Mouse (Mus musculus) kidney, adult 18-20 months (tissue): ENCODE results near the gene Zfpl1.
A peak's percentile ranks its signal among the peaks of the same experiment; 100 is the strongest.

Source experiments
- DNase-seq: peaks from one replicate; pipeline ENCODE4 v3.0.0; 2021

The Zfpl1 gene

GRCm38 (mm10) chr19:6097847-6098246 lies 13.1 kb upstream of the Zfpl1 start:
- no peak for DNase-seq

GRCm38 (mm10) chr19:6094119-6094518 lies 9.4 kb upstream of the Zfpl1 start, which contains the start of gene AC131692.1:
Gene AC131692.1, plus strand, starts transcription at chr19:6094419.
- DNase-seq = no peak

- no peak for DNase-seq
Measured at GRCm38 (mm10) chr19:6088841-6089240, 4.1 kb upstream of the Zfpl1 start.

- peak; percentile 52 for DNase-seq
Measured at GRCm38 (mm10) chr19:6085417-6085879, 692 bp upstream of the Zfpl1 start.

GRCm38 (mm10) chr19:6082156-6082555 lies 2.6 kb downstream of the Zfpl1 start, which contains the start of gene Gm28374:
Gene Gm28374, minus strand, starts transcription at chr19:6082256.
- no peak for DNase-seq

- DNase-seq = no peak
Measured at GRCm38 (mm10) chr19:6079983-6080480, 4.7 kb downstream of the Zfpl1 start, which contains the start of gene Tmem262. Gene Tmem262, plus strand, starts transcription at chr19:6080033.

- peak; percentile 91 for DNase-seq
Measured at GRCm38 (mm10) chr19:6076564-6077393, 8.0 kb downstream of the Zfpl1 start, which contains the start of gene Vps51. Gene Vps51, minus strand, starts transcription at chr19:6077231.

GRCm38 (mm10) chr19:6073889-6074288 lies 10.9 kb downstream of the Zfpl1 start:
- no peak for DNase-seq

GRCm38 (mm10) chr19:6071261-6071660 lies 13.5 kb downstream of the Zfpl1 start:
- no peak for DNase-seq

- DNase-seq = no peak
Measured at GRCm38 (mm10) chr19:6070571-6071250, 14.0 kb downstream of the Zfpl1 start.

- no peak for DNase-seq
Measured at GRCm38 (mm10) chr19:6069851-6070250, 14.9 kb downstream of the Zfpl1 start.

GRCm38 (mm10) chr19:6068951-6069350 lies 15.8 kb downstream of the Zfpl1 start:
- no peak for DNase-seq

GRCm38 (mm10) chr19:6067724-6068415 lies 16.9 kb downstream of the Zfpl1 start, which contains the start of gene Tm7sf2:
Gene Tm7sf2, minus strand, starts transcription at chr19:6068373.
- DNase-seq = peak; percentile 90

GRCm38 (mm10) chr19:6067011-6067723 lies 17.6 kb downstream of the Zfpl1 start:
- DNase-seq = peak; percentile 81

GRCm38 (mm10) chr19:6066571-6066970 lies 18.2 kb downstream of the Zfpl1 start:
- DNase-seq = no peak

GRCm38 (mm10) chr19:6063081-6063480 lies 21.7 kb downstream of the Zfpl1 start:
- DNase-seq = no peak

- DNase-seq = no peak
Measured at GRCm38 (mm10) chr19:6062418-6062817, 22.3 kb downstream of the Zfpl1 start.

- peak; percentile 42 for DNase-seq
Measured at GRCm38 (mm10) chr19:6061641-6062302, 23.0 kb downstream of the Zfpl1 start.

- peak; percentile 96 for DNase-seq
Measured at GRCm38 (mm10) chr19:6061021-6061533, 23.7 kb downstream of the Zfpl1 start, which contains the start of gene Znhit2. Gene Znhit2, plus strand, starts transcription at chr19:6061192.

- DNase-seq = no peak
Measured at GRCm38 (mm10) chr19:6058966-6059365, 25.8 kb downstream of the Zfpl1 start.

- DNase-seq = no peak
Measured at GRCm38 (mm10) chr19:6058513-6058912, 26.2 kb downstream of the Zfpl1 start.
